In genomic region chr11:40675014-40675730, GRCm38 (mm10) we compare ENCODE assay signal across 24 mouse cellular contexts. TPM values are rescaled to one million over a fixed set of nuclear protein-coding genes. Genes with fewer than 3 reads are reported as not detected.
DNase-seq lines count a peak whose midpoint lies in the region; ATAC-seq and TF ChIP-seq lines count a peak whose summit lies in the region.
"Had no signal": no experiment of that assay in that cellular context is flagged by ENCODE, and none has a peak within 500 bp of the region (broad histone marks: within the 10 kb centered on the region; RNA-seq: fewer than 3 reads in every experiment).

No protein-coding gene starts in this region.

- no peaks in the 10 kb centered on the region for H3K79me2 ChIP-seq in heart, adult 2 months (replicated peaks; ENCODE audit: control insufficient read depth, insufficient read depth, low read length)

- no peak for TF ChIP-seq EP300 in heart, adult 2 months (IDR thresholded peaks at IDR 0.05; ENCODE audit: insufficient read depth, low read depth, low read length)

- H3K4me3 ChIP-seq in heart, adult 2 months = no peak overlapping the region
- H3K4me3 ChIP-seq in intestine, embryonic 14.5 days (ENCODE audit: low read depth, low read length) = no peak overlapping the region
- H3K4me3 ChIP-seq in intestine, embryonic 15.5 days (replicated peaks) = no peak overlapping the region
- H3K4me3 ChIP-seq: forebrain, embryonic 10.5 days; forebrain, embryonic 13.5 days; hindbrain, embryonic 10.5 days; hindbrain, embryonic 13.5 days had no signal

- no peak overlapping the region; the same call in 1 of the 2 replicates for H3K9ac ChIP-seq in heart, adult 2 months (ENCODE audit: low read depth, low read length)
- H3K9ac ChIP-seq in intestine, embryonic 14.5 days (ENCODE audit: low read length) = no peak overlapping the region
- no peak overlapping the region for H3K9ac ChIP-seq in intestine, embryonic 15.5 days
- H3K9ac ChIP-seq: forebrain, embryonic 13.5 days; forebrain, postnatal 0 days; hindbrain, embryonic 13.5 days had no signal

- H3K9me3 ChIP-seq in intestine, embryonic 14.5 days (ENCODE audit: control insufficient read depth, low read length) = no peaks in the 10 kb centered on the region
- no peaks in the 10 kb centered on the region for H3K9me3 ChIP-seq in intestine, embryonic 15.5 days
- H3K9me3 ChIP-seq: forebrain, embryonic 13.5 days; hindbrain, embryonic 13.5 days had no signal

- no peak for TF ChIP-seq CTCF in heart, adult 2 months (IDR thresholded peaks at IDR 0.05)

- DNase-seq in heart, adult 2 months = no peak
- no peak for DNase-seq in heart, postnatal 4 days
- DNase-seq in intestine, embryonic 14.5 days (ENCODE audit: low spot score) = peak; percentile 4
- peak; percentile 73 for DNase-seq in brain, adult 2 months (ENCODE audit: low read depth, low spot score)
- DNase-seq in telencephalon, adult 2 months (ENCODE audit: low read depth, low spot score) = peak; percentile 68
- DNase-seq: adrenal gland, adult 8-10 months; adrenal gland, postnatal 25 days; cerebellum, adult 18-20 months; cerebellum, adult 9-10 months; cerebellum, postnatal 14 days; forebrain, postnatal 0 days; gastrocnemius, postnatal 14 days; kidney, adult 2 months had no signal

- peaks cover 1% of the 10 kb centered on the region; the same call in 1 of the 2 replicates for H3K4me1 ChIP-seq in heart, adult 2 months (ENCODE audit: control insufficient read depth, insufficient read depth, low read length)
- H3K4me1 ChIP-seq in intestine, embryonic 14.5 days (replicated peaks; ENCODE audit: control insufficient read depth, insufficient read depth, low read length) = no peaks in the 10 kb centered on the region
- H3K4me1 ChIP-seq in intestine, embryonic 15.5 days (replicated peaks) = no peaks in the 10 kb centered on the region
- H3K4me1 ChIP-seq: forebrain, embryonic 10.5 days; forebrain, embryonic 13.5 days; hindbrain, embryonic 10.5 days; hindbrain, embryonic 13.5 days had no signal

- H3K27ac ChIP-seq in heart, adult 2 months = peak overlapping the region; percentile 57
- H3K27ac ChIP-seq in intestine, embryonic 14.5 days (ENCODE audit: low read depth) = no peak overlapping the region
- no peak overlapping the region for H3K27ac ChIP-seq in intestine, embryonic 15.5 days
- H3K27ac ChIP-seq: forebrain, embryonic 10.5 days; forebrain, embryonic 13.5 days; hindbrain, embryonic 10.5 days; hindbrain, embryonic 13.5 days had no signal

- intact Hi-C loops in heart, adult 2 months (cut with DNase I) = no loop called here

- no peak for ATAC-seq in intestine, embryonic 14.5 days (replicated peaks; ENCODE audit: low FRiP score, low TSS enrichment, low read depth)
- no peak for ATAC-seq in intestine, embryonic 15.5 days
- ATAC-seq: activated CD4-positive, CD25-positive, alpha-beta regulatory T cell, adult 4 months; CD4-positive, CD25-positive, alpha-beta regulatory T cell, adult 4 months; forebrain, embryonic 13.5 days; forebrain, postnatal 0 days; hindbrain, embryonic 16.5 days; intestine, postnatal 0 days had no signal

- no peaks in the 10 kb centered on the region for H3K27me3 ChIP-seq in heart, adult 2 months (ENCODE audit: control insufficient read depth, insufficient read depth, low read length)
- no peaks in the 10 kb centered on the region for H3K27me3 ChIP-seq in intestine, embryonic 14.5 days (replicated peaks; ENCODE audit: control insufficient read depth, insufficient read depth, low read length)
- H3K27me3 ChIP-seq in intestine, embryonic 15.5 days (replicated peaks) = no peaks in the 10 kb centered on the region
- H3K27me3 ChIP-seq: forebrain, embryonic 13.5 days; hindbrain, embryonic 13.5 days had no signal

- peaks cover 8% of the 10 kb centered on the region for H3K36me3 ChIP-seq in heart, adult 2 months (ENCODE audit: control insufficient read depth, insufficient read depth, low read length)
- peaks cover 29% of the 10 kb centered on the region for H3K36me3 ChIP-seq in intestine, embryonic 14.5 days (ENCODE audit: control insufficient read depth, insufficient read depth, low read length)
- peaks cover 13% of the 10 kb centered on the region for H3K36me3 ChIP-seq in intestine, embryonic 15.5 days

- no peak overlapping the region for H3K4me2 ChIP-seq in intestine, embryonic 14.5 days (ENCODE audit: low read length)
- H3K4me2 ChIP-seq in intestine, embryonic 15.5 days (replicated peaks) = no peak overlapping the region
- H3K4me2 ChIP-seq: forebrain, embryonic 13.5 days; heart, embryonic 11.5 days; hindbrain, embryonic 13.5 days had no signal

- TF ChIP-seq POLR2A in heart, adult 2 months (IDR thresholded peaks at IDR 0.05; ENCODE audit: insufficient read depth, low read depth, low read length) = no peak

- WGBS in heart, adult 2 months = 48% methylated on average over 4 of the region's 4 CpGs
- 84% methylated on average over 4 of the region's 4 CpGs for WGBS in intestine, embryonic 14.5 days
- WGBS in intestine, embryonic 15.5 days = 88% methylated on average over 4 of the region's 4 CpGs

RNA-seq across cellular contexts. Expression of gene Mat2b, which starts 19.8 kb away (rescaled TPM):
- 100 to 1,000 TPM in 1 of 2 experiments, 10 to 100 TPM in 1; 84.7 to 102 TPM for total RNA-seq in heart, adult 2 months (2021)
- 52.1 and 76.6 TPM in 2 replicates for polyA plus RNA-seq in heart, adult 2 months (2012; rRNA removed)
- total RNA-seq in heart, postnatal 4 days (2021) = 10 to 100 TPM; 89.0 TPM
- 88.4 and 89.8 TPM in 2 replicates for polyA plus RNA-seq in intestine, embryonic 14.5 days (2014; fragmentation: Nextera tagmentation; extraction: Ambion mirVana)
- polyA plus RNA-seq in intestine, embryonic 15.5 days (2015; fragmentation: Nextera tagmentation; extraction: Ambion mirVana) = 85.0 and 91.2 TPM in 2 replicates

RNA-seq across cellular contexts. Expression of gene Hmmr, which starts 58.0 kb away (rescaled TPM):
- under 1 TPM; 0.13 to 0.20 TPM for total RNA-seq in heart, adult 2 months (2021)
- 0.18 and 0.21 TPM in 2 replicates for polyA plus RNA-seq in heart, adult 2 months (2012; rRNA removed)
- total RNA-seq in heart, postnatal 4 days (2021) = 10 to 100 TPM; 36.3 to 43.2 TPM
- polyA plus RNA-seq in intestine, embryonic 14.5 days (2014; fragmentation: Nextera tagmentation; extraction: Ambion mirVana) = 45.0 and 48.0 TPM in 2 replicates
- 39.3 and 45.8 TPM in 2 replicates for polyA plus RNA-seq in intestine, embryonic 15.5 days (2015; fragmentation: Nextera tagmentation; extraction: Ambion mirVana)
- total RNA-seq: gastrocnemius, adult 18-20 months had no signal

RNA-seq across cellular contexts. Expression of gene Nudcd2, which starts 58.3 kb away (rescaled TPM):
- total RNA-seq in heart, adult 2 months (2021) = 10 to 100 TPM; 14.4 to 14.7 TPM
- polyA plus RNA-seq in heart, adult 2 months (2012; rRNA removed) = 3.6 and 10.7 TPM in 2 replicates
- total RNA-seq in heart, postnatal 4 days (2021) = 10 to 100 TPM; 30.6 to 31.7 TPM
- 147 and 149 TPM in 2 replicates for polyA plus RNA-seq in intestine, embryonic 14.5 days (2014; fragmentation: Nextera tagmentation; extraction: Ambion mirVana)
- 140 and 163 TPM in 2 replicates for polyA plus RNA-seq in intestine, embryonic 15.5 days (2015; fragmentation: Nextera tagmentation; extraction: Ambion mirVana)

Comparison
In these comparisons a context has a peak if more than half of its experiments do, and no peak if none do; other contexts are left out.
1. DNase-seq: peak in intestine, embryonic 14.5 days (single experiment), brain, adult 2 months (single experiment) and telencephalon, adult 2 months (single experiment); none in heart, adult 2 months (0 of 2) and heart, postnatal 4 days (single experiment).
2. RNA of gene Hmmr, which starts 58.0 kb away (polyA plus RNA-seq): 39.3 to 45.8 TPM in intestine, embryonic 15.5 days and 45.0 to 48.0 TPM in intestine, embryonic 14.5 days; 0.18 to 0.21 TPM in heart, adult 2 months; every median in the first group is over 10 times any median in the second.
3. RNA of gene Nudcd2, which starts 58.3 kb away (polyA plus RNA-seq): 140 to 163 TPM in intestine, embryonic 15.5 days and 147 to 149 TPM in intestine, embryonic 14.5 days; 3.6 to 10.7 TPM in heart, adult 2 months; every median in the first group is over 10 times any median in the second.